Mouse (Mus musculus): ENCODE results near the gene Fanci. TPM values are rescaled to one million over a fixed set of nuclear protein-coding genes. Genes with fewer than 3 reads are reported as not detected.

Gene Fanci
- under 1 TPM; 0.16 to 0.53 TPM for total RNA-seq (2021)

DNA sequence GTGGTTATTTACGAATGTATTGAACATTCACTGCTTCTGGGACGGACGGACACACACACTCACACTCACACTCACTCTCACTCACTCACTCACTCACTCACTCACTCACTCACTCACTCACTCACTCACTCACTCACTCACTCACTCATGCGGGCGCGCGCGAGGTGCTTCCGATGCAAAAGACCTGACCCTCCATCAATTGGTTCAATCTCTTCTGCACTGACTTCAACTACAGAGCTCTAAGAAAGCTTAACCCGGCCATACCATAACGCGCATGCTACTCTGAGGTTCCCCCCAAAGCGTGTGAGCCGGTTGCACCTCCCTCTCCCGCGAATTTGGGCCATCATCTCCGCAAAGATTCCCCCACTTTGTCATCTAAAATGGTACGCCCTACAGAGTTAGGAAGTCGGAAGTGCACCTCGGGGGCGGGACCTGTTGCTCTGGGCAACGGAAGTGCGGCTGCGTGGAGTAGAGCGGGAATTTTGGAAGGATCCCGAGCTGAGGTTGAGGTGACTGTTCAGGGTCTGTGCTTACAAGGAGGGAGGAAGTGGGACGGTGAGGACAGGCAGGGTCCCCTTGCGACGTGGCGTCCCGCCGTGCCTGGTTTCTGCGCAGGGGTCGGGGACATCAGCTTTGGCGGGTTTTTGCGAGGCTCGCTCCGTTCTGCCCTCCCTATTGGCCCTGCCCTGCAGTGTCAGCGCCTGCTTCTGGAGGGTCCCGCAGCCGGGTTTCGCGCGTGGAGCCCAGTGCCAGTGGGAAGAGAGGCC lies at the start of gene Fanci:
Fanci (plus strand) TSS at position 47 of the 767 bp plus-strand sequence.
- intact Hi-C loops (cut with DNase I) = loop anchor here (5.0 kb wide), 1 partner anchor 75 kb away; the partner anchor contains the start of gene Polg
- DNase-seq = peak; percentile 96 to 98

DNA sequence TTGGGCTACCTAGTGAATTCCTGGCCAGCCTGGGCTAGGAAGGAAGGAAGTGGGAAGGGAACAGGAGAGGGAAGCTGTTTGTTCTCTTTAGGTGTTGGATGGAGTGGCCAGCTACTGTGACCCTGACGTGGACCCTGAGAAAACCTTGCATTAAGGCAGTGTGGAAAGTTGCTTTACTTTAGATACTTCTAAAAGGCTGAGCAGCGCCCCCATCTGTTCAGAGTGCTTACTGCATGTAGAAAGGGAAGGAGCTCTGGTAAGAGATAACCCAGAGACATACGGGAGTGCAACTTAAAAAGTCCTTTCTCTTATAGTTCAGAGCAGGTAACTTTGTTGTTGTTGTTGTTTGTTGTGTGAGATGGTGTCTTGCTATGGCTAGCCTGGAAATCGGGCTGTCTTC lies 45.8 kb upstream of the Fanci start:
- peak; percentile 46 to 67 for DNase-seq
- intact Hi-C loops (cut with DNase I) = loop anchor here (5.0 kb wide), 2 partner anchors 34 to 204 kb away; no protein-coding TSS in a partner anchor

DNA sequence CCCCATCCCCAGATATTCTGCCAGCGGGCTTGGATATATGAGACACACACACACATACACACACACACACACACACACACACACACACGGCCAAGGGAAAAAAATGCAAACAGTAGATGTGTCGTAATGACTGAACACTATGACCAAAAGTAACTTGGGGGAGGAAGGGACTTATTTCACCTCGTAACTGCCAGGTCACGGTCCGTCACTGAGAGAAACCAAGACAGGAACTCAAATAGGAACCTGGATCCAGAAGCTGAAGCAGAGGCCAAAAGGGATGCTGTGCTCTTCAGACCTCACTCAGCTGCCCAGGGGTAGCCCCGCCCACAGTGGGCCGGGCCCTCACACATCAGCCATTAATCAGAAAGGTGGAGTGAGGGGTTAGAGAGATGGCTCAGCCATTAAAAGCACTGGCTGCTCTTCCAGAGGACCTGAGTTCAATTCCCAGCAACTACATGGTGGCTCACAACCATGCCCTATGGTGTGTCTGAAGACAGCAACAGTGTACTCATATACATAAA lies 45.1 kb upstream of the Fanci start:
- intact Hi-C loops (cut with DNase I) = loop anchor here (5.0 kb wide), 2 partner anchors 34 to 204 kb away; no protein-coding TSS in a partner anchor
- DNase-seq = no peak

DNA sequence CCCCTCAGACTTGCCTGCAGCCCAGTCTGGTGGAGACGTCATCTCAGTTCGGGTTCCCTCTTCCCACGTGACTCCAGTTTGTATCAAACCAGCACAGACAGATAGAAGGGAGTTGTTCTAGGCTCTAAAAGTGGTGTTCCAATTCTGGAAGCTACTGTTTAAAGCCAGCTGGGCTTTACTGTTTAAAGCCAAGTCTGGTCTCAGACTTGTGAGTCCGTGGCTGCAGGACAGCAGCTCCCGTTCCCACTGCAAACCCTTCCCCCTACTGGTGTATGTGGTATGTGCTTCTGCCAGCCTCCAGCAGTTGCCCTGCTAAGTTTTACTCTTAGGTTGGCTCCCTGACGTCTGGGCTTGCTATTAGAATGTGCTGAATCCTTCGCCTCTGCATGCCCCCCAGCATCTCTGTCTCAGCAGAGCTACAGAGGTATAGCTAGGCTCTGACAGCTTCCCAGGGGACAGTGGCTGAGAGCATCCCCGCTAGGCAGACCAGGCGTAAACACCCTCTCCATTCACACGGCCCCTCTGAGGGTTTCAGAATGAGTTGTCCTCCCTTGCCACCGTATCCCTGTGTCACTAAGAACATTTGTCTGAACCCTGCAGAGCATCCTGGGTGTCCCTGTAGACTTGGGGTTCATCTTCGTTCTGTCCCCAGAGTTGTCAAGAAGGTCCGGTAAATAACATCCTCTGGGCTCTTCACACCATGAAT lies 44.5 kb upstream of the Fanci start:
- DNase-seq = no peak

DNA sequence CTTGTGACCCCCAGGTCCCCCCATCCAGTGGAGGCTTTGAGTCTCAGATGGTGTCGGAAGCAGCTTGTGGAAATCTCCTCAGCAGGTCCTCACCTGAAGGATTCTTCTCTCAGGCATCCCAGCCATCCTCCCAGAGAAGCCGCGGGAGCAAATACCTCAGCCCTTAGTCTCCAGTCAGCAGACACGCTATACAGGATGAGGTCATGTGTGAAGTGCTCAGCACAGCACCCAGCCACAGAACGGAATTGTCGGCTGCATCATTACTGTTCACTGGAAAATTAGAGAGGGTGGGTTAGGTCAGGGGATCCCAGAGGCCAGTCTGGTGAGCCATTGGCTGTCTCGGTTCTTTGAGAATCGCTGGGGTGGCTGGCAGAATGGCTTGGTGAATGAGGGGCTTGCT lies 42.9 kb upstream of the Fanci start:
- intact Hi-C loops (cut with DNase I) = loop anchor here (1.0 to 5.0 kb wide), 3 partner anchors 37 to 207 kb away; no protein-coding TSS in a partner anchor
- no peak for DNase-seq

More for the DNA sequence above, 44.5 kb upstream of the Fanci start:
- intact Hi-C loops (cut with DNase I) = loop anchor here (5.0 kb wide), 2 partner anchors 35 to 205 kb away; no protein-coding TSS in a partner anchor

DNA sequence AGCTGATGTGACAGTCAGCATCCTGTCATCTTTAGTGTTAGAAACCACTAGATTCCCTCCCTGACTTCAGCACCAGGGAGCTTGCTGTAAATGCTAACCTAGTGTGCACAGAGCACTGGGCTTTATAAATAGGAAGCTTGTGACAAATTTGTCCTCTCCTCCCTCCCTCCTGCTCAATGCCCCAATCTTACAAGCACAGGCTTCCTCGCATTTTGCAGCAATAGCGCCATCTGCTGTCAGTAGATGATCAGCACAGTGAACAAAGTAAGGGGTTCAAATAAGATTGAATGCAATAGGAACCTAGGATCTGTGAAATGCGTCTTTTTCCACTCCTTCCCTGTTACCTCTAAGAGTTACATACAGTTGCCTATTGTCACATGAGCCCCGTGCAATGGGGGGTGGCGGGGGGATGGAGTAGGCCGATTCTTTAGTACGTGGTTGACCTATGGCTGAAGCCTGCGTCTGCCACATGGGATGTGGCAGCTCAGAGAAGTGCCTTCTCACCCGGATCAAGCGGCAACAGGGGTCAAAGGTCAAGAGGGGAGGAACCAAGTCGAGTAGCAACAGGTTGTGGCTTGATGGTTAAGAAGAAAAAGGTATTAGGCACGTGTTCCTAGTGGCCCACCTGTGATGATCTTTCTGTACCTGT lies 41.9 kb upstream of the Fanci start:
- intact Hi-C loops (cut with DNase I) = loop anchor here (1.0 to 5.0 kb wide), 4 partner anchors 38 to 423 kb away; no protein-coding TSS in a partner anchor
- DNase-seq = peak; percentile 64 to 72

DNA sequence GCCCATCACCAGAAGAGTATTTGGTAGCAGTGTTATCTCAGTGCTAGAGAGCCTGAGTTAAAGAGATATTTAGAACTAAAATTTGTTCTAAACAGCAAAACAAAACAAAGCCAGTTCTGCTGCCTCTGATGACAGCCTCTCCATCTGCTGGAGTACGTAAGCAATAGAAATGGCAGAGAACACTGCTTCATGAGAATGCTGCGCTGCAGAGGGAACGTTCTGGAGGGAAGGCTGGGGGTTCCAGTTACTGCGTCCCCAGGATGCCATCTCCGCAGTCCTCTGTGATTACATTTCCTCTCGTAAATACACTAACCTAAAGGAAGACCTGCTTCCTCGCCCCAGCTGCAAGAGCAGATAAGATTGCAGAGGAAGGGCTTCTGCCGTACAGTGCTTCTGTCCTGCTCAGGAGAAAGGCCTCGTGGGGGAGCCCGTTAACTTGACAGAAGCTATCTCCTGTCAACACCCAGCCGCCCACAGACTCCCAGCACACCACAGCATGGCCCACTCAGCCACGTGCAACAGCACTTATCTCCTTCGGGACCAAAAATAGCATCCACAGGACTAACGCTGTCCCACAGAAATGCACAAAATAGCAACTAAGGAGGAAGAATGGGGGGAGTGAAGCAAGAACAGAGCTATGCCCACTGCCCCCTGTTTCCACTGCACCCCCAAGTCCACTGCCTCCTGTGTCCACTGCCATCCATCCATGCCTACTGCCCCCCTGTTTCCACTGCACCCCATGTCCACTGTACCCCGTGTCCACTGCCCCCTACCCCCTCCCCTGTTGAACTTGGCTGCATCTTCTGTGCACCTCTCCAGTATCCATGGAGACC lies 33.2 kb upstream of the Fanci start:
- DNase-seq = peak; percentile 27 to 42

DNA sequence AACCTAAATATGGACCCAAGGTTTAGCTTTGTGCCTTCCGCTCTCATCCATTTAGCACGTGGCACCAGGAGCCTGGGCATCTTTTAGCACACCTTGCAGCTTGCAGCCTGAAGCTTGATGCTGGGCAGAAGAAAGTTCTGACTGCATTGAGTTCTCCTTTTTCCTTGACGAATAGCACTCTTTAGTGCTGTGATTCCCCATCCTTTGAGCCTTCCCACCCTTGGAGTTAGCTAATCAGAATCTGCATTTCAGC lies 32.6 kb upstream of the Fanci start:
- DNase-seq = no peak
- intact Hi-C loops (cut with DNase I) = no loop called here

More for the DNA sequence above, 33.2 kb upstream of the Fanci start:
- intact Hi-C loops (cut with DNase I) = no loop called here

DNA sequence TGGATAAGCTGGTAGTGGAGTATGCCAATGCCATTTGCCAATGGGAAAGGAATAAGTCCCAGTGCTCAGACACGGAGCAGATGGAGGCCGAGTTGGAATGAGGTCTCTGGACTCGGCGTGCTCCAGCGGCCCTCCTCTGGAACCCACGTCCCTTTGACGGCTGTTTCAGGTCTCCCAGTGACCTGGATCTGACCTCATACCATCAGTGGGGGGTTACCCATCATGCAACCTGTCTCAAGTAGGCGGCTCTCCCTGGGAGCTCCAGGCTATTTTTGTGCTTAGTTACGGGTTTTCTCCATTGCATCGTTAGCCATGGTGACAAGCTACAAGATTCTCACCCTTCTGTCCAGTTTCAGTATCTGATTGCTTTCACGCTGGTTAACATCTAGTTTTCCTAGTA lies 31.7 kb upstream of the Fanci start:
- no peak for DNase-seq

DNA sequence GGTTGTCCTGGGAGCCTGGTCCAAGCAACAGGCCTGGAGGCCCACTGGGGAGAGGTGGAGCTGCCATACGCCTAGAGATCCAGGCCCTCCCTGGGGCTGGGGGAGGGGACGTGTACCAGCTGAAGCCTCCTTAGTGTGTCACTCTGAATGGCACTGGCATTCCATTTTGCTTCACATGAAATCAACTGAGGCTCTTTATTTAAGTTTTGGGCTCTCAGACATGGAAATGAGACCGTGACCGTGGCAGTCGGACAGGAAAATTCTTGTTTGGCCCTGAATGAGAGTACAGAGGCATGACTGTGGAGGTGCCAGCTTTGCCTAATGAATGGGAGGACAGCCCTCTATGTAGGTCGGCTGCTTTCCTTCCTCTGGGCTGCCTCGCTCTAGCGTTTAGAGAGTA lies 29.5 kb upstream of the Fanci start:
- intact Hi-C loops (cut with DNase I) = loop anchor here (5.0 kb wide), 1 partner anchor 105 kb away; the partner anchor contains the start of gene Polg
- DNase-seq = no peak

More for the DNA sequence above, 31.7 kb upstream of the Fanci start:
- intact Hi-C loops (cut with DNase I) = loop anchor here (5.0 kb wide), 1 partner anchor 107 kb away; the partner anchor contains the start of gene Polg

DNA sequence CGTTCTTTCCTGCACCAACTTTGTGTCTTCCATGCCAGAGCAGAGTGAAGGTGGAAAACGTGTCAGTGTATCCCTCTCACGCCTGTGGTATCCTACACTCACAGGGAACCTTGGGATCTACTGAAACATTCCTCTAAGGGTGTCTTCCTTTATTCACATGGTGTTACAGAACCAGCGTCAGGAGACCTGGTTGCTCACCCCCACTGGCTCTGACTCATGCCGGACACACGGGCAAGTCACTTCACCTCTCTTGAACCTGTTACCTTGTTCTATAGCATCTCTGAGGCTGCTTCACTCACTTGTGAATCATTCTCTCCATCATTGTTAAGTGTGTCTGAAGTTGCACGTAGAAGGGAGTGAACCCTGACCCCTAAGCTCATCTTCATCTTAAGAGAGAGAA lies 28.9 kb upstream of the Fanci start:
- no peak for DNase-seq
- intact Hi-C loops (cut with DNase I) = loop anchor here (5.0 kb wide), 1 partner anchor 104 kb away; the partner anchor contains the start of gene Polg

DNA sequence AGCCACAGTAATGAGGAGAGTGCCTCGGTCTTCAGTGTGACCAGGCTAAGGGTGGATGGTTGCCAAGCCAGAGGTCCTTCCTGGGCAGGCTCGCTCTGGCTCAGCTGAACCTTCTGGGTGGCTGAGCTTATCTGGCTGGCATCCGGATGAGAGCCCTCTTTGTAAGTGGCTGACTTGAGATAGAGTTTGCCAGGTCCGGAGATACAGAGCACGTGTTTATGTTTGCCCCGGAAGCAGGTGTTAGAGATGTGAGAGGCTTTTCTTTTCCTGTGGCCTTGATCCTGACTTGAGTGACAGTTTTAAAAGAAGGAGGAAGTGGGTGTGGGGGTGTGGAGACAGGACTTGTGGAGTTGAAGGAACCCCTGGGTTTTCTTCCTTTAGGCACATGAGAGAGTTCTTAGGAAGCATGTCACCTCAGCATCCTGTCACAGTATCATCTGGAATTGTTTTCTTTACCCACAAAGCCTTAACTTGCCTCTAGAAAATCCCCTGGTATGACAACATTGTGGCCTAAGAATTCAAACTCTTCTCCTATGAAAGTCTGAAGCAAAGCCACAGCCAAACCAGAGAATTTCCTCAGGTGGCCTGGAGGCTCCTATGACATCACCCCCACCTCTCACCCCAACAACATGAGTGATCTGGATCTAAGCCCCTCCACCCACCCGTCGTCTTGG lies 28.2 kb upstream of the Fanci start:
- intact Hi-C loops (cut with DNase I) = loop anchor here (5.0 kb wide), 1 partner anchor 104 kb away; the partner anchor contains the start of gene Polg
- peak; percentile 47 to 58 for DNase-seq

DNA sequence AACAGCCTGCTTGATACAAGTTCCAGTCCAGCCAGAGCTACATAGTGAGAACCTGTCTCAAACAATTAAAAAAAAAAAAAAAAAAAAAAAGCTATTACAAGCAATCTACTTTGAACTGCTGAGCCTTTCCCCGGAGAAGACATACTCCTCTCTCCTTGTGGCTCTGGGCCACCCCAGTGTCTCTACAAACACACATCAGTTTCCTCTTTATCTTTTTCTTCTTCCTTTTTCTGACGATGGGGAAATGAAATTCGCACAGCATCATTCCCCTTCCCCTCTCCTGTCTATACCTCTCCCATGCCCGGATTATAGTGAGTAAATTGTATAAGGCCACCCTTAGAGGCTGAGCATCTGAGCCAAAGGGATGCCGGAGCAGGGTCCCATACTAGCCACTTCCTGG lies 23.1 kb upstream of the Fanci start:
- intact Hi-C loops (cut with DNase I) = no loop called here
- DNase-seq = no peak

DNA sequence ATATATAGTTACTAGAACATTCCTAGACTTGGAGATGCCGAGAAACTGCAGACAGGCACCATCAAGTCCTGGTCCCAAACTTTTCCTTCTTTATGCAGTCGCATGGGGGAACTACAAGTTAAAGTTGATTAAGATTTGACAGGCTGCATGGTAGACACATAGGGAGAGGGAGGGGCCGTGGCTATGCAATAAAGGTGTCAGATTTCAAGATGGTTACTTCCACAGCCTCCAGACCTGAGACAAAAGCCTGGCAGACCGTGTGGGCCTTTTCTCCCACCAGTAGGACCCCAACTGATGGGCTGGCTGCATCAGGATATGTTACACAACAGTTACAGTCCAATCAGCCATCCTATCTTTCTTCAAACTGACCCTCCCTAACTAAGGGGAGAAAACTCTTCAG lies 22.3 kb upstream of the Fanci start:
- no peak for DNase-seq
- intact Hi-C loops (cut with DNase I) = no loop called here

DNA sequence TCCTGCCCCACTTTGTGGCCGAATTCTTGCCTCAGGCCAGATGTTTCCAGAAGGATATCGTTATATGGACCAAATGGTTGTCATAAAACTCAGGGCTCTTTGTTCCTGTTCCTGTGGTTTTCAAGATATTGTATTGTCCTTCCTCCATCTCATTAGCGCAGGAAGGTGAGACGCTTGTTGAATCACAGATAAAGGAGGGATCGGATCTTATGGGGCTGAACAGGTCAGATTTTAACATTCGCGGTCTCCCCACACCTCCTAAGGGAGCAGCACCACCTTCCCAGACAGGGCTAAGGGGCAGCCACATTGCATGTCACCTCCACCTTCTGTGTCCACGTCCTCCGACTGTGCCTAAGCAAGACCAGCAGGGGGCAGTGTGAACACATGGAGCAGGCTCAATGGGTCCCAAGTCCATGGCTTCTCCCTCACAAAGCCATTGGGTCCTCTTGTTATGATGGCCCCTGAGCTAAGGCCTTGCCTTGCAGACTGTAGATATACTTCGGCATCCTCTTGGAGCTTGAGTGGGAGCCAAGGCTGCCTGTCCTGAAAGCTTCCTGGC lies 20.3 kb upstream of the Fanci start:
- DNase-seq = peak; percentile 72 to 75
- intact Hi-C loops (cut with DNase I) = loop anchor here (2.0 kb wide), 1 partner anchor 223 kb away; no protein-coding TSS in a partner anchor

DNA sequence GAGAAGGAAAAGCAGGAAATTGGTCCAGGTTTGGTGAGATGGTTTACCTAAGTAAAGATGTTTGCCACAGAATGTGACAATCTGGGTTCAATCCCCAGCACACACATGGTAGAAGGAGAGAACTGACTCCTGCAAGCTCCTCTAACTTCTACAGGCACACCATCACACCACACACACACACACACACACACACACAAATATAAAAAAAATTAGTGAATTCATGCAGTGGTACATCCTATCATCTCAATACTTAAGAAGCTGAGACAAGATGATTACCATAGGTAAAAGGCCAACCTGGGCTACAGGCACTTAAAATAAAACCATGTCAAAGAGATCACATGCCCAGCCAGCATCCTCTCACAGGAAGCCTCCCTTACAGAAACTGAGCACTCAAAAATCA lies 17.7 kb upstream of the Fanci start:
- no peak for DNase-seq
- intact Hi-C loops (cut with DNase I) = no loop called here

DNA sequence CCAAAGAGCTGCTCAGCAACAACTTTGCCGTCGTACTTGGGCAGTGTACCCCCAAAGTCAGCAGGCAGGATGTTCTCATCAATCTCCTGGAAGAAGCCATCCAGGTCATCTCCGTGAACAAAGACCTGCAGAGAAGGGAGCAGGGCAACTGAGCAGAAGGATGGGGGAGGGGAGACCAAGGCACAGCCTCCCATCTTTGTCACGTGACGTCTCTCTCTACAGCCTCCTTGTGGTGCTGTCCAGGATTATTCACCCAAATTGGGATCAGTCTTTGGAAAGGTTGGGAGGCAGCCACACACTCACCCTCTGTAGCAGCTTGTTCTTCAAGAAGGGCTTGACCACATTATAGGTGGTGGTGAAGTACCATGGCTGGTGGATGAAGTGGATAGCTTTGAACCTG lies 16.1 kb upstream of the Fanci start:
- DNase-seq = no peak
- intact Hi-C loops (cut with DNase I) = no loop called here

DNA sequence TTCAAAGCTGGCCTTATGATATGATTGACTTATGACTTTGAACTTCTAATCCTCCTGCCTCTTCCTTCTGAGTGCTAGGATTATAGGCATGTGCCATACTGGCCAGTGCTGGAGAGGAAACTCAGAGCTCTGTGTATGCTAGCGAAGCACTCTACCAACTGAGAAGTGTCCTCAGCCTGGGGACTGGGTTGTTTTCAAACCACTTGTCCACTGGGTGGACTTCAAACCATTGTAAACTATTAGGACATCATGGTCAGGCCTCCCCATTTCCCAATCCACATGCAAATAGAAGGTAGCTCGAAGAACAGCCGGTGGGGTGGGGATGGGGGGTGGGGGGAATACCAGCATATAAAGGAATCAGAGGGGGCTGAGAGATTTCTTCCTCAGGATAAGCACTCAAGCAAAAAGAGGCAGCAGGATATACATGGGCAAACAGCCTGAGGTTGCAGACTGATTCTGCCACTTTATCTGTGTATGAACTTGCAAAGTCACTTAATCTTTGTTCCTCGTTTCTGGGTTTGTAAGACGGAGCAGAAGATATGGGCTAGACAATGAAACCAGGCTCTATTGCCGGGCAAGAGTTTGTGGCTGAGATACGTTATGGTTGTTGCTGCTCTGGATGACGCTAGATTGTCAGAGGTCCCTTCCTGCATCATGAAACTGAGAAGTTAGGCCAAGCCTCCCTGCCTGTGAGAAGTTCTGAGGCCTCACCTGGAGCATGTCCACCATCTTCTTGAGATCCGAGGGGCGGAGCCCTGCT lies 15.0 kb upstream of the Fanci start:
- no peak for DNase-seq
- intact Hi-C loops (cut with DNase I) = no loop called here
